Mouse (Mus musculus) cerebellum, adult 2 months (tissue): Measurements from ENCODE around the gene Efcab12. TPM values are rescaled to one million over a fixed set of nuclear protein-coding genes. Genes with fewer than 3 reads are reported as not detected.
"Not testable (repeated sequence)": the region's sequence is repeated elsewhere in the genome, so short reads cannot be mapped to it uniquely, and the experiment has no call there.

Experiments used
- DNase-seq, 2 experiments: peaks; one replicate each; pipeline ENCODE4 v3.0.0; 2021
- H3K27ac ChIP-seq: fragments of 200-500 bp; 2 replicates; pipeline ENCODE4 v1.5.1; 2012; ENCODE audit warnings: low read length, control low read depth, inconsistent platforms; ENCODE audit not compliant: insufficient read depth
- H3K27me3 ChIP-seq: fragments of 200-500 bp; 2 replicates; pipeline ENCODE4 v1.6.1; 2012; ENCODE audit warnings: inconsistent platforms, mild to moderate bottlenecking, low read length, moderate library complexity; ENCODE audit not compliant: control insufficient read depth, insufficient read depth
- H3K4me1 ChIP-seq: fragments of 200-500 bp; 2 replicates; pipeline ENCODE4 v1.6.1; 2011; ENCODE audit warnings: low read length; ENCODE audit not compliant: control insufficient read depth, insufficient read depth
- H3K4me3 ChIP-seq: fragments of 200-500 bp; replicated peaks from 2 replicates; pipeline ENCODE3; 2011; ENCODE audit warnings: mild to moderate bottlenecking, low read depth, low read length, control low read depth; ENCODE audit not compliant: insufficient read depth
- CTCF ChIP-seq: fragments of 200-500 bp; IDR thresholded peaks from 2 replicates; pipeline ENCODE4 v1.5.1; 2011; ENCODE audit warnings: low read depth, mild to moderate bottlenecking, control low read depth, low read length, moderate library complexity, borderline replicate concordance; ENCODE audit not compliant: insufficient read depth
- POLR2A ChIP-seq: fragments of 200-500 bp; IDR thresholded peaks from 2 replicates; pipeline ENCODE4 v1.6.1; 2011; ENCODE audit warnings: low read length, control low read depth, borderline replicate concordance; ENCODE audit not compliant: insufficient read depth
- WGBS: fragments of 180-500 bp; shearing (Covaris S2); methylation state at CpG from one replicate; pipeline ENCODE4 v1.1.7; 2018; 5-methylcytosine and 5-hydroxymethylcytosine counted together
- polyA plus RNA-seq: library from polyadenylated mRNA; depleted of rRNA; stranded (reverse); fragments of >200 nt; gene quantifications from 2 replicates; pipeline ENCODE4 v1.2.3, GENCODE M21; 2012; rRNA removed

Gene Efcab12
- polyA plus RNA-seq = 5.1 and 5.8 TPM in 2 replicates

DNA sequence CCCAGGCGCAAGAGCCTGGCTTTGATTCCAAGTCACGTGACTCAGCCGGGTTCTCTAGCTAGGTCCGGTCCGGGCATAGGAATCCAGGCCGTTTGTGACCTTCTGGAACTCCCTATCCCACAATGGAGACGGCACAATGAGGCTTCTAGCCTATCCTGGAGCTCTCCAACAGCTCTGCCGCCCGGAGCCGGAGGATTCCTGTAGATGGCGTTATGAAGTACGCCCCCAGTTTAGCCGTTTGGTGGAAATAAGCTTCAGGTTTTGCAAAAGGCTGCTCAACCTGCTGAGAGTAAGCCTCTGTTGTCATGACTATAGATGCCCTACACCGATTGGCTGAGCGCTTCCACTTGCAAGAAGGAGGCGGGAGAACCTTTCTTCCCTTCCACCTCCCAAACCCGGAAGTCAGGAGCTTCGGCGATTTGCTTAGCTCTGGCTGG, at the start of gene Efcab12:
Gene Efcab12, minus strand, starts transcription at position 252 of the 437 bp plus-strand sequence.
- Histone ChIP-seq H3K27me3 (no peaks in the 10 kb centered on the region), H3K4me3 (peak within 1 kb of the TSS; percentile 74), H3K4me1 (no peaks in the 10 kb centered on the region; the same call in 1 of the 2 replicates), H3K27ac (peak within 1 kb of the TSS; percentile 9; the same call in 1 of the 2 replicates)
- peak; percentile 80 to 86 for DNase-seq
- TF ChIP-seq POLR2A (peak; percentile 54; the same call in 1 of the 2 replicates), CTCF (no peak)
- under 1% methylated on average over 19 of the region's 19 CpGs for WGBS

- no peak overlapping the region for H3K27ac ChIP-seq
- WGBS = 77% methylated on average over 4 of the region's 4 CpGs
These were observed 48.7 kb upstream of the Efcab12 start for GRCm38 (mm10) chr6:115886894-115887293.

DNA sequence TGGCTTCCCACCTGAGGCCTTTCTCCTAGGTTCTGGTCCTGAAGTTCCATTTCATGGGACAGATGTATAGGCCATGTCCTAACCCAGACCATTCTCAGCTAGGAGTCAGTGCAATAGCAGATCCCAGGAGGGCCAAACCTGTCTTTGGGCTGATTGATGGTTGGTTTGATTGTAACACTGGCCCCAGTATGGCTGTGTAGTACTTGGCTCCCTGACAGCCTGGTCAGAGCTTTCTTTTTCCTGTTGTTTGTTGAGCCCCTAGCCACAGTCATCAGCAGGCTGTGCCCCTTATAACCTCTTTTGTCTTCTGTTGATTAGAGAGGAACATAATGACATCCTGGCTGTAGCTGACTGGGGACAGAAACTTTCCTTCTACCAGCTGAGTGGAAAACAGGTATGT, 45.8 kb upstream of the Efcab12 start:
- no peak for DNase-seq
- no peak overlapping the region for H3K4me3 ChIP-seq
- no peaks in the 10 kb centered on the region for H3K27me3 ChIP-seq
- no peaks in the 10 kb centered on the region for H3K4me1 ChIP-seq
- H3K27ac ChIP-seq = no peak overlapping the region
- TF ChIP-seq CTCF (no peak), POLR2A (no peak)

More at GRCm38 (mm10) chr6:115886894-115887293, 48.7 kb upstream of the Efcab12 start:
- Histone ChIP-seq H3K27me3 (no peaks in the 10 kb centered on the region), H3K4me1 (peaks cover 15% of the 10 kb centered on the region), H3K4me3 (no peak overlapping the region)
- DNase-seq = no peak
- no peak for TF ChIP-seq CTCF
- no peak for TF ChIP-seq POLR2A

DNA sequence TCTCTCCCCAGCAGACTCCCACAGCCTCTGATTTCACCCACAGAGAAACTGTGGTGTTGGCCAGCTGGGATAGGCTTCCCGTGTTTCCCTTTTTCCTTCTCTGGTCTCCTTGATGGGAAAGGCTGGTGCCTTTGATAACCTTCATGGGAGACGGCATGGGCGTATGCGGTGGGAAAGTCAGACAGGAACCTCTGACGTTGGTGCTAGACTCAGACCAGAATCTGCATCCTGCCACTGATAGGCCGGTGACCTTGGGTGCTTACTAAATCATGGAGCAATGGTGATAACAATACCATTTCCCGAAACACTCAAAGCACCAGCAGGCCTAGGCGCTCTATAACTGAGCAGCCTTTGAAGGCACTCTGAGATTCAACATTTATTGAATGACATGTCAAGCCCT, 42.5 kb upstream of the Efcab12 start:
- no peak for DNase-seq
- H3K27me3 ChIP-seq = no peaks in the 10 kb centered on the region
- WGBS = 93% methylated on average over 8 of the region's 8 CpGs
- TF ChIP-seq POLR2A (no peak), CTCF (no peak)
- no peak overlapping the region for H3K27ac ChIP-seq
- H3K4me3 ChIP-seq = no peak overlapping the region
- no peaks in the 10 kb centered on the region for H3K4me1 ChIP-seq

DNA sequence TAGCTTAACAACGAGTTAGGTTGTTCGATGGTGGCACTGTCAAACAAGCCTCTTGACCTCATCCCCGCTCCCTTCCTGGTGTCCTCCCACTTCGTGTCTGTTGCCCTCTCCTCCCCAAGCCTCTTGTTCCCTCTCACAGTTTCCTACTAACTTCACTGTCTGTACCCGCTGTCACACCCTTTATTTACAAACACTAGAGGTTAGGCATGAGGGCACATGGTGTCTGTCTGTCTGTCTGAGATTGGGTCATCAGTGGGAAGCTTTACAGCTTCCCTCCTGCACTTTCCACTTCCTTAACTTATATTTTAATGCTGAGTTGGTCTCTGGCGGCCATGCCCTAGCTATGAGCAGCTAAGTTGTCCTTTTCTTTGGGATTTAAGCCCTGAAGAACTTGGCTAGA, 41.5 kb upstream of the Efcab12 start:
- 86% methylated on average over 6 of the region's 6 CpGs for WGBS
- TF ChIP-seq CTCF (no peak), POLR2A (no peak)
- H3K27me3 ChIP-seq = no peaks in the 10 kb centered on the region
- no peak overlapping the region for H3K4me3 ChIP-seq
- no peaks in the 10 kb centered on the region for H3K4me1 ChIP-seq
- DNase-seq = no peak
- H3K27ac ChIP-seq = no peak overlapping the region

DNA sequence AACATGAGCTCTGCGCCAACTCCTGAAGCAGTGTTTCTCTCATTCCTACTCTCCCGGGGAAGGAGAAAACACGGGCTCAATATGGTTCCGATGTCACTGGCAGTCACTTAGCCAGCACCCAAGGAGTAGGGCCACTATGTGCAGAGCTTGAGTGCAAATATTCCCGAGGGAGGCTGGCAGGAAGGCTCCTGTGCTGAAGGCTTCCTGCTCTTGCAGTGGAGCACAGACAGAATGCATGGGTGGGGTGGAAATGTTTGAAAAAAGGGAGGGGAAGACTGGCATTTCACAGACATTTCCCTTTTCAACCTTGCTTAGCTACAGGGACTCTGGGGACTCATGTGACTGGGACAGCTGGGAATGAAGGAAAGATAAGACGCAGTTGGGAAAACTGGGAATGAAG, 40.5 kb upstream of the Efcab12 start:
- WGBS = 90% methylated on average over 6 of the region's 6 CpGs
- no peaks in the 10 kb centered on the region for H3K27me3 ChIP-seq
- no peaks in the 10 kb centered on the region for H3K4me1 ChIP-seq
- TF ChIP-seq CTCF = no peak
- DNase-seq = no peak
- H3K27ac ChIP-seq = no peak overlapping the region
- H3K4me3 ChIP-seq = no peak overlapping the region

- H3K27me3 ChIP-seq = no peaks in the 10 kb centered on the region
- TF ChIP-seq POLR2A = no peak
- TF ChIP-seq CTCF = no peak
- WGBS = 90% methylated on average over 2 of the region's 2 CpGs
These were observed 39.0 kb upstream of the Efcab12 start for GRCm38 (mm10) chr6:115877239-115877638.

GRCm38 (mm10) chr6:115871318-115871717, 33.1 kb upstream of the Efcab12 start:
- not testable (repeated sequence) for H3K27ac ChIP-seq, H3K4me1 ChIP-seq
- WGBS = no CpG with 5 or more reads among the region's 3 CpGs

More at GRCm38 (mm10) chr6:115877239-115877638, 39.0 kb upstream of the Efcab12 start:
- Histone ChIP-seq H3K4me3 (no peak overlapping the region), H3K4me1 (no peaks in the 10 kb centered on the region), H3K27ac (no peak overlapping the region)
- no peak for DNase-seq

DNA sequence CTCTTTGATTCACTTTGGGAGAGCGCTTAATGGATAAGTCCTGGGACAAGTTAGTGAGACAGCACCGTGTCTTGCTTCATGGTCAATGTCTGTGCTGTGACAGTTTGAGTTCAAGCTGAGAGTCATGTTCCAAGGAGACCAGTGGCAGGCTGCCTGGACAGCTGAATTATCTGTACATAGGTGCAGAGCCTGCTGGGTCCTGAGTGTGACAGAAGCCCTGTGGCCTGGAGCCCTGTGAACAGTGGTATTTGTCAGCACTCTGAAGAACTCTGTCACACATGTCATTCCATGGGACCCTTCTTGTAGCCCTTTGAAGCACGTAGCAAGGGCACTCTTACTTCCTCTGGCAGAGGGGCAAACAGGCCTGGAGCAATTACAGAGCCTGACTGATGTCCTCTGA, 28.9 kb upstream of the Efcab12 start:
- DNase-seq, H3K4me1 ChIP-seq, H3K4me3 ChIP-seq, H3K27ac ChIP-seq, H3K27me3 ChIP-seq: not testable (repeated sequence)
- no CpG with 5 or more reads among the region's 3 CpGs for WGBS

More at GRCm38 (mm10) chr6:115871318-115871717, 33.1 kb upstream of the Efcab12 start:
- H3K4me3 ChIP-seq, DNase-seq, H3K27me3 ChIP-seq: not testable (repeated sequence)
